Mouse (Mus musculus) testis, postnatal 14 days (tissue): ENCODE data around the gene Pdgfc.
"Not testable (repeated sequence)": the region's sequence is repeated elsewhere in the genome, so short reads cannot be mapped to it uniquely, and the experiment has no call there.

Source experiments
- DNase-seq: peaks from one replicate; pipeline ENCODE4 v3.0.0; 2021; ENCODE audit warnings: low spot score

Pdgfc gene

DNA sequence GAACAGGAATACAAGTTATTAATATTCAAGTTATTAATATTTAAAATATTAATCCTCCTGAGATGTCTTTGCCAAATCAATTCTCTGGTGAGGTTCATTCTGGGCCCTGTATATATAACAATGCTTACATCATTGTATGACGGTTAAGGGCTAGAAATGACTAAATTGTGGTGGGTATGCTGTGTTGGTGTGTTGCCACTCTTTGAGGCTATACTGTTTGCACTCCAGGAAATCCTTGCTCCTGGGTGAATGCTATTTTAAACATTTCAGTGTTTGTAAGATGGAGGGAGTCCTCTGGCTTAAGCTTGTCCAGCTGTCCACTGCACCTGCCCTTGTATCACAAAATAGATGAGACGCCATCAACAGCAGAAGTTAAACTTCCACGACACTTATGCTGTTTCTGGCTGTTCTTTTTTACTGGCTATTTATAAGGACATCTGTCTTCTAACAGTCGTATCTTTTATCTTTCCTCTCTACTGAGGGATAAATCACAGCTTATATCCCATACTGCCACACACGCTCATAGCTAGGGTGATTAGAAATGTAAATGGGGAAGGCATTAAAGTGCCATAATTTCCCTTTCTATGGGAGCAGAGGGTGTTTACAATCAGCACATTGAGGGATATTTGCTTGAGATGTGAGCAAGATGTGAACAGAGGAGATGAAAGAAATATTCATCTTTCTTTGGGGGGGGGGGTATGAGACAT is 9.3 kb downstream of the Pdgfc start:
- no peak for DNase-seq

DNA sequence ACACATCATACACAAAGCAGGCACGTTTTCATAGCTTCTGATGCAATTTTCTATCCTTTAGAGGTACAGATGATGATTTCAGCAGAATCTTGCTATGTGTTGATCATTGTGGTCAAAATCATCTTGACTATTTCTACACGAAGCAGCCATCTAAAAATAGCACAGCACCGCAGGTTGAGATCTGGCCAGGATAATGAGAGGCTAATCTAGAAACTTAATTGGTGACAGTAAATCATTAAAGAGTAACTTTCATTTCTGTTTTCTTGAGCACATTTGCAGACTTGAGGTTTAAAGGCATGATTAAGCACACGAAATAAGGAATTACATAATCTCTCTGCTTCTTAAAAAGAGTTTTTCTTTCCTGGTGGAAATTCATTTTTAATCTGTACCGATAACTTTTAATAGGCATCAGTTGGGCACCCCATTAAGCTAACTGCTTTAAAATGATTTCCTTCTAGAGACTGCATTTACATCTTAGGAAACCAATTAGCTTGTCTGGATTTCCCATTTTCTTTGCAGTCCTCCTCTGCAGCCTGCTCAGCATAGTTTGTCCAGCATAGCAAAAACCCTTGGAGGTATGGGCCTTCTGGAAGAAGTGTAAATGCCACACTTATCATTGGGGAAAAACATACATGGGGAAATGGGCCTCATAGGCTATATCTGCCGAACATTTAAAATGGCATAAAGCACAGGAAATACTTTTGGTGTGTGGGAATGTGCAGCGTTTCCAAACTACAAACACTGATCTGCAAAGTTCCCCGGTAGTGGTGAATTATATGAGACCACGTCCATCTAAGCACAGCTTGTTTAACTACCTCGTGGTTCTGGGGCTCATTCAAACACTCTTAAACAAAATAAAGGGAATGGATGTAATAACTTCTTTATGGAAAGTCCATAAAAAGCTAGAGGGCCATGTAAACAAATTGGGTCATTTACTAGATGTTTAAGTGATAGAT is 10.7 kb downstream of the Pdgfc start:
- DNase-seq = no peak

DNA sequence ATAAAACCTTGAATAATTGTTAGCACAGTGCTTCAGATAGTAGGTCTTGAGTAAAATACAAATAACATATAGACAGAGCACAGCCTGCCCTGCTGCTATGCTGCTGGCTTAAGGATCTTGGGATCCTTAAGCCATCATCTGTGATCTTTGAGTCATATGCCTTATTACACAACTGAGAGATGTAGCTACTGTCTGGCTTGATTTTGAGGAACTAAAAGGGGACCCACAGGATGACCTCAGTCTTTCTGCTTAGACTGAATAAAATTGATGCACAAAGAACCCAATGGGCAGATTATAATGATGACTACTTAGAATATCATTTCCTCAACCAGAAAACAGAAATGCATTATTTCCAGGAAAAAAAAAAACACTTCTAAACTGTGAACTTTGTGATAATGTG is 15.3 kb downstream of the Pdgfc start:
- no peak for DNase-seq

DNA sequence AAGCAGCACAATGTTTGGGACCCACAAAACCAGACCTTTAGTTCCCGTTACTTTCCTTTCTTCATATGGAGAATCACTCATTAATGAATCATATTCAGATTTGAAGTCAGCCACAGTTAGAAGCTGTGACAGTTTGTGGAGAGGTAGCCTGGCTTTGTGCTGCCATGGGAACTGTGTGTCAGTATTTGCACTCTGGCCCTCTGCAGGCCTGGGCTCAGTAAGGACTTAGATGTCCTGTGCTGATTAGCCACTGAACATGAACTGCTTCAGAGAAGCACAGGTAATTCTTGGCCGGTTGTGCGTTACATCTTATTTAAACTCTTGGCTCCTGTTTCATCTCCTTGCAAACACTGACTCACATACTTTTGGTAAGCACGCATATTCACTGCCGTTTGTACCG is 16.2 kb downstream of the Pdgfc start:
- DNase-seq = no peak

DNA sequence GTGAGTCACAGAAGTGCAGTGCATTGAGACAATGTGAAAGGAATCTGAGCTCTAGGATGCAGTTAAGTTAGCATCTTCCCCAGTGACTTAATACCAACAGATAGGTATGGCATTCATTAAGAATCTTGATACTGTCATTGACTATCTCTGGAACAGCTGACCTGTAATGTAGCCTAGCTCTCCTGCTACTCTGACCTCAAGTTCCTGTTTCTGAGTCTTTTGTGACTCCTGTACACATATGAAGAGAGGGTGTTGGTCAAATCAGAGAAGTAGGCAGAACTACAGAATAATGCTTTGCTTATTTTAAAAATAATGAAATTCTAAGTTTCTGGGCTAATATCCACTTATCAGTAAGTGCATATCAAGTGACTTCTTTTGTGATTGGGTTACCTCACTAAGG is 17.9 kb downstream of the Pdgfc start:
- no peak for DNase-seq

DNA sequence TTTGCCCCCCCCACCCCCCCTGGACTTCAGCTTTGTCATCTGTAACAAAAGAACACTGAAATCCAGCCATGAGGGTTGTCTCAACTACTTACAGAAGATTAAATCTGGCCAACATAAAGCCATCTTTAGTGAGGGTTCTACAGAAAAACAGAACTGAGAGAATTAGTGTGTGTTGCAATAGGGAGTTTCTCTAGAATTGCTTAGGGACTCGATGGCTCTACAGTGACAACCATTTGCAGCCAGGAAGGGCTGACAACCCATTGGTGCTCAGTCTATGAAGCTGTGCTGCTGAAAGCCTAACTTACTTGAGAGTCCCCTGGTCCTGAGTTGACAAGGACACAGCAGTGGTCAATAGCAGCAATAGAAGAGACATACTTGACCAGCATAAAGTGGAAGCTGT is 21.5 kb downstream of the Pdgfc start:
- no peak for DNase-seq

DNA sequence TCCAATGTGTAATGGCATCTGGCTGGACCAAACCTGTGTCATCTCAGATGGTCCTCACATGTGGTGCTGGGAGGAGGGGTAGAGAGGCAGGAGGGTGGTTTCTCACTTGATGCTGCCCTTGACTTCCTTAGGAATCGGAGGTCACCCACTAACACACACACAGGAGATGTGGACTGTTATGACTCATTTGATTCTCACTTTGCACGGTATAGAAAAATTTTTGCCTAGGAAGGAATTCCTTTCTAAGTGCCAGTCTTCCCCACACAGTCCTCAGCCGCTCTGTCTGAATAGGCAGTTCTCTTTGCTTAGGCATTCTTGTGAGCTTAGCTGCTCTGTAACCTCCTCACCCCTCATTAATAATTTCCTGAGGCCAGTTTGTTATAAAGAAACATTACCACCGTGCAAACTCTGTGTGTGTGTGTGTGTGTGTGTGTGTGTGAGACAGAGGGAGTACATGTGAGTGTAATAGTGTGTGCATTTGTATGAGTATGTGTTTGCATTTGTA is 22.4 kb downstream of the Pdgfc start:
- no peak for DNase-seq

DNA sequence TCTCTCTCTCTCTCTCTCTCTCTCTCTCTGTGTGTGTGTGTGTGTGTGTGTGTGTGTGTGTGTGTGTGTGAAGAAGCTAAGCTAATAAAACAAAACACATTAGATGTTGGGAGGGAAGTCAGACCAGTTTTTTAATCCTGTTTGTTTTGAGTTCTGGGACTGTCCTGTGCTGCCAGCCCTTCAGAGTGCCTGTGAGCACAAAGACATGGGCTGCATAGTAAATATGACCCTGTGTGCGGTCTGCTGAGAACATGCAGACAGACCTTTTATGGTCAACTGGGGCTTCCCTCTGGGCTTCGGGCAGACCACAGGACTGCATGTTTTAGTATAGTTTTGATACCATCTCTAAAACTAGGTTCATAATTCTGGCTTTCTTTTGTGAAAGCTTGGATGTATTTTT is 32.3 kb downstream of the Pdgfc start:
- no peak for DNase-seq

DNA sequence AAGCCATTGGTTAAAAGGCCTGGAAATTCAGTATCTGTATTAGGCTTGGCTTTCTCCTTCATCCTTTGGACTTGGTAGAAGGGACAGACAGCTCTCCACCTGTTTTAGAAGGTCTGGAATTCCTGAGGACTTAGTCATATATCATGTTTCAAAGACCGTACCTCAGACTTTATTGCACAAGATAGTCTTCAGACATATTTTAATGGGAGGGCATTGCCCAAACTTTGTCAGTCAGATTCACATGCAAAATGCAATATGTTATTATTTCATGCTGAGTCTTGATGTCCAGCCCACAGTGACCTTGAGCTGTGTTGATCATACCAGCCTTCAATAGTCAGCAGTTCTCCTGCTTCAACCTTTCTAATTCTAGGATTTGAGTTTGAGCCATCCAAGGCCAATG is 64.9 kb downstream of the Pdgfc start:
- DNase-seq = no peak

DNA sequence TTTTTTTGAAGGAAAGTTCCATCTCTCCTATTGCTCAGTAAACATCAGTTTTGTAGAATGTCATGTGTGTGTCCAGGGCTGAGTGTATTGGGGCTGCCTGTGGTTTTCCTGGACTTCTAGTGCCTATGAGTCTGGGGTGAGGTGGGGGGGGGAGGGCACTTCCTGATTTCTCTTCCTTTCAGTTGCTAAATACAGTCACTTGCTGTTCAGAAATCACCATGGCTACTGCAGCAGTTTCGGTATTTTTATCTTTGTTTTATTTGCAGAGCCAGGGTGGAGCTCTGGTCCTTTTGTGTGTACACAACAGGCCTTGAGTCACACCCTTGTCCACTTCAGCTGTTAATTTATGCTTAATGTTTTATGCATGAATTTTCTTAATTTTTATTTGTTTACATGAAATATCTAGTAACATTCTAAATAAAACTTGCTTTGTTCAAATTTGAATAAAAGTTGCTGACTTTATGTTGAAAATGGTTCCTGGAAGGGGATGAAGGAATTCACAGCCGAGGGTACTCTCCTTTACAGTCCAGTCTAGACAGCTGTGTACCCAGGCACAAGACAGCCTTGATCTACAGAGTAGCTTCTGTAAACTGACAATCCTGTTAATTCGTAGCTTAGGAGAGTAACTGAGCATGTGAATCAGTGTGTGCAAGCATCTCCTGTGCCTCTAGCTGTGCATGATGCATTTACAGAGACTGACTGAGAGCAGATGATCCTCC is 66.1 kb downstream of the Pdgfc start:
- DNase-seq = no peak

DNA sequence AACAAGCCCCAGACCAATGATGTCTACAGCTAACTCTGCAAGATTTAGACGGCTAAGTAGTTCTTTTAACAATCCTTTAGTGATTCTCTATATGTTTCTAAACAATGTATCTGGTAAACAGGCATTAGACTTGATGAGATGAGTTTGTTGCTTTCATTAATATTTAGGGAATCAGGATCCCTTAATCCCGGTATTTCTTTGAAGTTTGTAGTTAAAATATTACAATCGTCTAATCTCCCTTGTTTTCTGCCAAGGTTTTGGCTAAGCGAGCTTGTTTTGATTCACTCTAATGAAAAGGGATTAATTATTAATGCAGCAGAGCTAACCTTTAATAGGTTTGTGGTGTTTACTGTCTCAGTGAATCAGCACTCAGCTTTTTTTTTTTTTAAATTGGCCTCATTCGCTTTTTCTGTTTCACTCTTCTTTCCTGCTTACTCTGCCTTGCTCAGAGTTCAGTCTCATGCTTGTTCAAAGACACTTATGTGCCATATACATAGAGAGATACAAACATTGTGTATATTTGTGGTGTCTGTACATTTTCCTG is 66.7 kb downstream of the Pdgfc start:
- DNase-seq = no peak

DNA sequence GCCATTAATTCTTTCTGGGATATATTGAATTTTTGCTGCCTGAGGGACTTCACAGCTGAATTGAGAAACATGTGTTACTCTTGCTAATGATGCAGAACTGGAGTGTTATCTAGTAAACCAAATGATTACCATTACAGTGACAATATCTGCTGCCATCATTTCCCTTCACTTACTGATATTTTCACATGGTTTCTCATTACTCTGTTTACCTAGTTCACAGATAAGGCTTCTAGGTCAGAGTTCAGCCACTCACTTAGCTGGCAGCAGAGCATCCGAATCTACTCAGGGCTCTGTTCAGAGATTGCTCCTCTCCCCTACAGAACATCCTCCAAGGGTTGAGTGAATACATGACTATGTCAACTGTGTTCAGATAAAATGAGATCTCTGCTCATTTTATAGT is 71.3 kb downstream of the Pdgfc start:
- no peak for DNase-seq

DNA sequence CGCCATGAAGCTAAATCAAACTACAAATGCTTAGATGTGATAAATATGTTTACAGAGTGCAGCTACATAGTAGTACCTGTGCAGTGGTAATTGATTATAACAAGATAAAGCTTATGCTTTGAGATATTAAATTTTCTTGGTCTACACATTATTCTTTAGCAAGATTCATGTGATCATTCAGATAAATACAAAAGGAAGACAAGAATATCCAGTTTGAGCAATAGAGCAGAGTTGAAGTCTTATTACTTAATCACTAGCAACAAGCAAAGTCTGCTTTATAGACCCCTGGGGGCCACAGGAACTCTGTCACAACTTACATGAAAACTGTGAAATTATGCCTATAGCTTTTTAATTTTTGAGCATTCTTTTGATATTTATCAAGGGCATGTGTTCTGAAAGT is 74.8 kb downstream of the Pdgfc start:
- DNase-seq = no peak

DNA sequence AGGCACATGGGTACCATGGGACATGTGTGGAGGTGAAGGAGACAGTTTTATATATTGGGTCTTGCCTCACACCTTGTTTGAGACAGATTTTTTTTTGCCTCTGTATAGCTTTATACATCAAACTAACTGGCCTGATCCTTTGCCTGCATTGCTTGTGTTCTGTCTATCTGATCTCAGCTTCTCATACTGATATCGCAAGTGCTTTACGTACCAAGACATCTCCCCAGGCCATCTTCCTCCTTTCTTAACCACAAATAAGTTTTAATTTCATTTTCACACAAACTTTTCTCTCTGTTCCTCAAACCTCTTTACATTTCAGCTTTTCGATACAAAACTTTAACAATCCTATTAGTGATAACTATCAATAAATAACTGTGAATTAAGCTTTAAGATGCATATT is 76.7 kb downstream of the Pdgfc start:
- DNase-seq = no peak

DNA sequence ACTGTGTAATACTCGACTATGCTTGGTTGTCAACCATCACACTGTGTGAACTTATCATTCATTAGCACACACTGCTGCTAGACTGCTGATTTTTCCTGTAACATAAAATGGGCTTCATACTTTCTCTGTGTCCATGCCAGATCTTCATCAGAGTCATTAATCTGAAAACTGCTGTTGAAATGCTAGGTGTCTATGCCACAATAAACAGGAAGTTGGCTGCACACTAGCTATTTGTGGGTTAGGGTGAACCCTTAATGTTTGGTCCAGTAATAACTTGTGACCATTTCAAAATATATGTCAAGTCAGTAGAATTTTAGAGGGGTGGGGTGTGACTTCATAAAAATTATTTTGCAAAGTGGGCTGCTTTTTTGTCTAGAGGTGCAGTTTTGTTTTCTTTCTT is 84.4 kb downstream of the Pdgfc start:
- no peak for DNase-seq

DNA sequence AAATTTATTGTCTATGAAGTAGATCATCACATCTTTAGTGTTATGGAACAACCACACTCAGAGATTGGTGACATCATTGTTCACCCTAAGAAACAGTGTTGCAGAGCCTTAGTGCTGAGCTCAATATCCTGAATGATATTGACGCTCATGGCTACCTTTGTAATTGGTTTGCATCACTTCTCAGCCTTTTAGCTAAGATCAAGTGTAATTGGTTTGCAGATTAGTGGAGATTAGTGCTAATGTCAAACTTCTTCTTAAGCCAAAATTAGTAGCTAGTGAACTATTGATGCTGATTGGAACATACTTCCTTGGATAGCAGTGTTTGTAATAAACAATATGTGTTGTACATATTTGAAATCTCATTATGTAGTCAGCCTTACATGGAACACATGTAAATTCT is 85.5 kb downstream of the Pdgfc start:
- no peak for DNase-seq

DNA sequence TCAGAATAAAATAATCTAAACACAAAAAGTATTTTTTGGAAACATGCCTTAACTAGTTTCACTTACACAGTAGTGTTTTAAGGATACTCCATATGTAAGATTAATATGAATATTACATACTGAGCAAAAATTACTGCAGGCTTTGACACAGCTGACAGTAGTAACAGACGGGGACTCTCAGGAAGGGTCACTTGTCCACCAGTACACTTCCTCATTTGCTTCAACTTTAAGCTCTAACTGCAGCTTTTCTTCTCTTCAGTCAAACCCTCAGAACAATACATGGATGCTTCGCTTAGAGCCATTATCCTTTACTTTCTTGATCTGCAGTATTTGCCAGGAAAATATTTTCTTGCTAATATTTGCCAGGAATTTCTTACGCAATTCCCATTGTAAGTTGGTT is 87.2 kb downstream of the Pdgfc start:
- DNase-seq = no peak

DNA sequence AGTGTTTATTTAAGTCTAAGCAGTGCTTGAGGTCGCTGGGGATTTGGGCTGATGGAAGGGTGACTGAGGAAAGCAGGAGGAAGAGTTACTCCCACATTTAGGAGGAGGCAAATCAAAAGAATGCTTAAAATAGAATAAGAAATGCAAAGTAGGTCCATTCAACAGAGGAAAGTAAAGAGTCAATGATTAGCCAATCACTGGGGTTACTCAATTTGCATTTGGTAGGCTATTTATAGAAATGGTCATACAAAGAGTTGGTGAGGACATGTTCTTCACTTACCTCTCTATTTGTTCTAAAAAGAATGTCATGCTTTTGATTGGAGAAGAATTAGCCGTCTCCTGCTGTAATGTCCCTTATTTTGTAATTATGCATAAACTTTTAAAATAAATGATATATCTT is 90.8 kb downstream of the Pdgfc start:
- no peak for DNase-seq

DNA sequence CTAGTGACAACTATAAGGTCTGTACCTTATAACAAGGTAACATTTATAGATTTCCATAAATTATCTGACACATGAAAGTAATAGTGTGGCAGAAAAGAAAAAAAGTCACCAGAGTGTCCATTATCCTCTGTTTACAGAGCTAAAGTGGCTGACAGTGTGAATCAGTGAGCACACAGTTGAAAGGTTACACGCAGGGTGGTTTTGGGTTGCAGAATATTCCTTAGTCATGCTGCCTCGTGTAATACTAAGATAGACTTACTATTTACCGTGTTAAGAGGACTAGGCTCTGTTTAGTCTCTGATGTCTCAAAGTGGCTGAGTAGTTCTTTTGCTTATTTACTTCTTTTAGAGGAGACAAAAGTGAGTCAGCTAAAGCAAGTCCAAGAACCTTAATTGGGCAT is 100.8 kb downstream of the Pdgfc start:
- no peak for DNase-seq

DNA sequence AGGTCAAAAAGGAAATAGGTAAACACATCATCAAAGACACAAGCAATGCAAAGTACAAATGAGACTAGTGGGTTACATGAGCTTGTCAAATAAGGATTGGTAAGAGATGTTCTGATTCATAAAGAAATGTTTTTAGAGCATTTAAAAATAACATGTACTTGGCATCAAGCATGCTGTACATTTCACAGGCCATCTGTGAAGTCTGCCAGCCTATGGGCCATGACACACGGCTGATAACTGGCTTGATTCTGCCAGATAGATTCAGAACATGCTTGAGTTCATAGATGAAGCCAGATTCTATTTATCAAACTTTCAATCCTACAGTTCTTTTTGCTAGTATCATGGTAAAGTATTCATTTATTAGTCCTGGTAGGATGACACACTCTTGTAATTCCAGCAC is 101.8 kb downstream of the Pdgfc start:
- DNase-seq = not testable (repeated sequence)

DNA sequence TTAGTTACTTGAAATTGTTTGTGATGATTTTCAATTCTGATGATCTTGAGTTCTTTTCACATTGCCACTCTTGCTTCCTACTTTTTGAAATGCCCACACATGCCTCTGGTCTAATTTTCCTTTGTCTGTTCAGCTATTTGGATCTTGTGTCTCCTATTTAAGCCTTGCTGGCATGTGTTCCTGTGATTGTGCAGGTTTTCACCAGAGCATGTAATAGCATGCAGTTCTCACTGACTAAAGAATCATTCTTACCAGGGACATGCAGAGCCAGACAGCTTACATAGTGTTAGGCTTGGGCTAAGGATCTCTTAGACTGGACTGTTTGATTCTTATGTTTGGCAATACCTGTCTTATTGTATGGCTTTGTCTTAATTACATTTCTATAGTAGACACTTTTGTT is 107.5 kb downstream of the Pdgfc start:
- DNase-seq = no peak

DNA sequence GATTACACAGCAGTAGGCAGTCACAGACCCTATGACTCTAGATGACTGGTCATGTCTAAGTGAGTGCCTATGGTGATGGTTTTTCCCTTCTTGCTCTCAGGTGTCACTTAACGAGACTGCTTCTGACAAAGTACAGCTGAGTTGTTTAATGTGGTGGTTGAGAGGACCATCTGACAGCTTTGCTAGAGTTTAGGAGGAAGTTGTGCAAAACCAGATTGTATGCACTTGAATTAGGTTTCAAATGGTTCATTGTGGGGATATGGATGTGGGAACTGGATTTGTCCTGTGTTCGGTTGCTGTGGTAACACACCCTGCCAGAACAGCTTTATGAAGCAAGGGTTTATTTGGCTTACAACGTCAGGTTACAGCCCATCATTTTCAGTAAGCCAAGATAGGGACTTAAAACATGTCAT is 112.9 kb downstream of the Pdgfc start:
- no peak for DNase-seq
